Mouse (Mus musculus) lung, embryonic 14.5 days (tissue): ENCODE data around the gene Adk. TPM values are rescaled to one million over a fixed set of nuclear protein-coding genes. Genes with fewer than 3 reads are reported as not detected.

ENCODE experiments used
- ATAC-seq: fragments of 200-750 bp; cut with Nextera tagmentation; 2 replicates; pipeline ENCODE4 v1.8.0; 2017; ENCODE audit warnings: mild to moderate bottlenecking, moderate TSS enrichment, moderate library complexity; ENCODE audit not compliant: insufficient read depth
- DNase-seq: peaks from one replicate; pipeline ENCODE4 v3.0.0-alpha.2; 2015
- H3K27ac ChIP-seq: fragments of 300-500 bp; sonication (generic); 2 replicates; pipeline ENCODE4 v1.5.1; 2014; ENCODE audit warnings: low read depth, mild to moderate bottlenecking, moderate library complexity
- H3K27me3 ChIP-seq: fragments of 300-500 bp; sonication (generic); 2 replicates; pipeline ENCODE4 v1.6.1; 2014; ENCODE audit warnings: low read length, control low read depth; ENCODE audit not compliant: insufficient read depth
- H3K36me3 ChIP-seq: fragments of 300-500 bp; sonication (generic); 2 replicates; pipeline ENCODE4 v1.6.1; 2014; ENCODE audit warnings: control low read depth; ENCODE audit not compliant: insufficient read depth
- H3K4me1 ChIP-seq: fragments of 300-500 bp; sonication (generic); 2 replicates; pipeline ENCODE4 v1.6.1; 2014; ENCODE audit warnings: antibody characterized with exemption, control low read depth; ENCODE audit not compliant: insufficient read depth
- H3K4me2 ChIP-seq: fragments of 300-500 bp; sonication (generic); 2 replicates; pipeline ENCODE4 v1.6.1; 2014; ENCODE audit warnings: mild to moderate bottlenecking
- H3K4me3 ChIP-seq: fragments of 300-500 bp; sonication (generic); 2 replicates; pipeline ENCODE4 v1.5.1; 2014; ENCODE audit warnings: low read depth, low read length
- H3K9ac ChIP-seq: fragments of 300-500 bp; sonication (generic); 2 replicates; pipeline ENCODE4 v1.6.1; 2014
- H3K9me3 ChIP-seq: fragments of 300-500 bp; sonication (generic); 2 replicates; pipeline ENCODE4 v1.6.1; 2016; ENCODE audit warnings: low read depth, low read length, control low read depth
- CTCF ChIP-seq: IDR thresholded peaks from 2 replicates; pipeline ENCODE4 v1.5.1; 2016; ENCODE audit warnings: antibody characterized with exemption, low read depth
- WGBS: fragments of 180-500 bp; shearing (Covaris S2); extraction: QIAGEN DNeasy Blood & Tissue Kit; methylation state at CpG from one replicate; pipeline ENCODE4 v1.1.7; 2014; 5-methylcytosine and 5-hydroxymethylcytosine counted together
- polyA plus RNA-seq: library from polyadenylated mRNA; unstranded; fragments of >200 nt; fragmentation: Nextera tagmentation; extraction: Ambion mirVana; gene quantifications from 2 replicates; pipeline ENCODE4 v1.2.1, GENCODE M21; 2014

The Adk gene
- polyA plus RNA-seq, 1 experiment from 2014 or later = 218 TPM

GRCm38 (mm10) chr14:21064321-21064720 is 11.9 kb downstream of the Adk start:
- Histone ChIP-seq H3K27ac (peak overlapping the region; percentile 24; the same call in 1 of the 2 replicates), H3K4me1 (peaks cover 16% of the 10 kb centered on the region), H3K4me3 (no peak overlapping the region), H3K27me3 (no peaks in the 10 kb centered on the region), H3K36me3 (no peaks in the 10 kb centered on the region), H3K4me2 (peak overlapping the region; percentile 18; the same call in 1 of the 2 replicates), H3K9ac (no peak overlapping the region), H3K9me3 (no peaks in the 10 kb centered on the region)
- peak; percentile 79 for DNase-seq
- TF ChIP-seq CTCF = no peak
- no peak for ATAC-seq
- WGBS = 4% methylated on average over 1 of the region's 1 CpGs

GRCm38 (mm10) chr14:21065490-21066162 is 13.3 kb downstream of the Adk start:
- DNase-seq (peak; percentile 57), ATAC-seq (no peak)
- H3K36me3 ChIP-seq = no peaks in the 10 kb centered on the region
- H3K9me3 ChIP-seq = no peaks in the 10 kb centered on the region
- no peak for TF ChIP-seq CTCF
- H3K27me3 ChIP-seq = no peaks in the 10 kb centered on the region
- no peak overlapping the region for H3K9ac ChIP-seq
- H3K4me3 ChIP-seq = no peak overlapping the region
- peak overlapping the region; percentile 35 for H3K4me2 ChIP-seq
- WGBS = 11% methylated on average over 8 of the region's 8 CpGs
- peaks cover 16% of the 10 kb centered on the region for H3K4me1 ChIP-seq
- H3K27ac ChIP-seq = peak overlapping the region; percentile 86

- TF ChIP-seq CTCF = no peak
- ATAC-seq (no peak), DNase-seq (no peak)
- Histone ChIP-seq H3K4me3 (no peak overlapping the region), H3K4me2 (no peak overlapping the region), H3K27ac (no peak overlapping the region), H3K4me1 (peaks cover 17% of the 10 kb centered on the region), H3K9me3 (no peaks in the 10 kb centered on the region), H3K27me3 (no peaks in the 10 kb centered on the region), H3K9ac (no peak overlapping the region), H3K36me3 (no peaks in the 10 kb centered on the region)
- 82% methylated on average over 5 of the region's 5 CpGs for WGBS
Observed at GRCm38 (mm10) chr14:21069594-21069993, 17.2 kb downstream of the Adk start.

DNA sequence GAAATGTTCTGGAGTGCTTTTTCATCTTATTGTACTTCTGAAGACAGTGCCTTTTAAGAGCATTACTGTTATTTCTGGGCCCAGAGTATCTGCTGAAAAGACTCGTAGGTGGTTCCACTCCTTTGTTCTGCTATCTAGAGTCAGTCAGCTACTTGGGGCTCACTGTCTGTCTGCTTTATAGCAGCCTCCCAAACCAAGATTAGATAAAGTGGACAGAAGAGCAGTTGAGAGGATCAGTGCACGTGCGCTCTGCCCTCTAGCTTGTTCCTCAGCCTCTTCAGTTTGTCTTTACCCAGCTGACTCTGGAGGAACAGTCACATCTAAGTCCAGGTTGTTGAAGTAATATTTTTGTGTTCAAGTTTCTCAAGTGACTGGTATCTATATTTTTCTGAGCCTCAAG is 21.6 kb downstream of the Adk start:
- WGBS = 46% methylated on average over 3 of the region's 3 CpGs
- Histone ChIP-seq H3K9ac (no peak overlapping the region), H3K27me3 (no peaks in the 10 kb centered on the region), H3K4me1 (peaks cover 20% of the 10 kb centered on the region; the same call in 1 of the 2 replicates), H3K4me3 (no peak overlapping the region), H3K9me3 (no peaks in the 10 kb centered on the region), H3K36me3 (no peaks in the 10 kb centered on the region), H3K4me2 (peak overlapping the region; percentile 2; the same call in 1 of the 2 replicates), H3K27ac (no peak overlapping the region)
- DNase-seq = no peak
- ATAC-seq = no peak
- TF ChIP-seq CTCF = no peak

DNA sequence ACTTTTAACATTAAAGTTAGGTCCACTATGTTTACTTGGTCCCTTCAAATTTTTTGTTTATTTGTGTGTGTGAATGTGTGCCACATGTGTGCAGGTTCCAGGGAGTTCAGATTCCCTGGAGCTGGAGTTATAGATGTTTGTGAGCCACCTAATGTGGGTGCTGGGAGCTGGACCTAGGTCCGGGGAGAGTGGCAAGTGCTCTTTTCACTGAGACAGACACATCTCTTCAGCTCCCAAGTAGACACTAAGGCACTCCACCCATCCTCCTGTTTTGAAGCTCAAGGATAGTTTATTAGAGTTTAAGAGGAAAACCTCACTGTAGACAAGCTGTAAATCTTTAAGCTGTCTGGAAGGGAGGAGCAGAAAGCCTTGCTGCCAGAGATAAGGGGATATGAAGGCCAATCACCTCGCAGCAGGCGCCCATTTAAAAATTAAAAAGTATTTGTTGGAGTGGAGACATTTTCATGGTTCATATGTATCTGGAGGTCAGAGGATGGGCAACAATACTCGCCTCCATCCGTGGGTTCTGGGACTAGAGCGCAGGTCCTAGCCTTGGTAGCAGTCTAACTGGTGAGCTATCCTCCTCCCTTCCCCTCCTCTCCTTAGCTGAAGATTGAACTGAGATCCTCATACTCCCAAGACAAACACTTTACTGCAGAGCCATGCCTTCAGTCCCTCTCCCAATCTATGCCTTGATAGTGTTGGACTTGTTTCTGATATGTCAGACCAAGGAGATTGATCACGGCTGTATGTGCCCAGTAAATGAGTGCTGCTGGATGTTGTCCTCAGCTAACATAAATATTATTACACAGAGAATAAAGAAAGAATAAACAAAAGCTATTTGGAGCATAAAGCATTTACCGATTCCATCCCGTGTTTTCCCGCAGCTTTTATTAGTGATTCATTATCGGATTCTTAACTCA is 22.3 kb downstream of the Adk start:
- no peaks in the 10 kb centered on the region for H3K27me3 ChIP-seq
- peak overlapping the region; percentile 83 for H3K4me2 ChIP-seq
- H3K27ac ChIP-seq = peak overlapping the region; percentile 89
- no peaks in the 10 kb centered on the region for H3K9me3 ChIP-seq
- WGBS = 19% methylated on average over 11 of the region's 11 CpGs
- ATAC-seq (0 out of 2 replicates have a peak, but pooled peaks have one; percentile 21), DNase-seq (peak; percentile 54)
- no peaks in the 10 kb centered on the region for H3K36me3 ChIP-seq
- H3K4me1 ChIP-seq = peaks cover 20% of the 10 kb centered on the region; the same call in 1 of the 2 replicates
- peak overlapping the region; percentile 64; the same call in 1 of the 2 replicates for H3K9ac ChIP-seq
- TF ChIP-seq CTCF = no peak
- H3K4me3 ChIP-seq = peak overlapping the region; percentile 60

DNA sequence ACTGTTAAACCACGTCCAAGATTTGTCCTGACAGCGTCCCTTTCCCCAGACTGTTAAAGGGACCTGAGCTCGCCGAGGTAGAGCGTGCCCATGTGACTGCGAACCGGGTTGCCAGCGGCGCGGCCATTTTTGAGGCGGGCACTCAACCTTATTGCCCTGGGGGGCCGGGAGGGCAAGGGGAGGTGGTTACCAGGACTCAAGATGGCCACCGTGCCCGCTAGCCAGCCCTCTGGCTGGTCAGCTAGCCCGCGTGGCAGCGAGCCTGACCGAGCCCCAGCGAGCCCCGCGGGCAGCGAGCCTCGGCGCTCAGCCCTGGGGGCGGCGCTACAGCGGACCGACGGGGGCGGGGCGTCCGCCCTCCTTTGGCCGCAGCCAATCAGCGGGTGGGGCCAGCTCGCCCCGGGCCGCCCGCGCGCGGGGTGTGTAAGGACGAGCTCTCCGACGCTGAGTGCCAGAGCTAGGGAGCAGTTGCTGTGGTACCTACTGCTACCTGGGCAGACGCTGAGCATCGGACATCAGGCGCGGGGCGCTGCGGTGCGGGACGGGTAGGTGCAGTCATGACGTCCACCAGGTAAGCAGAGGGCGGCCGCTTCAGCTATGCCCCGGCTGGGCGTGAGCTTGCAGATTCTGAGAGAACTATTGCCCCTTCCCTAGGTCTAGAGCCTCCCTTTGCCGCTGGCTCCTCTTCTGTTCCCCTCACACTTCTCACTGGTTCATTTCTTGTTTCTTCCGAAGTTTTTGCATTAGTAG is 23.6 kb downstream of the Adk start:
- H3K9me3 ChIP-seq = no peaks in the 10 kb centered on the region
- TF ChIP-seq CTCF = no peak
- H3K4me2 ChIP-seq = peak overlapping the region; percentile 83
- H3K36me3 ChIP-seq = no peaks in the 10 kb centered on the region
- WGBS = under 1% methylated on average over 59 of the region's 59 CpGs
- peak overlapping the region; percentile 60 for H3K4me3 ChIP-seq
- H3K4me1 ChIP-seq = peaks cover 20% of the 10 kb centered on the region; the same call in 1 of the 2 replicates
- peak overlapping the region; percentile 89 for H3K27ac ChIP-seq
- ATAC-seq (peak; percentile 98), DNase-seq (peak; percentile 96)
- H3K9ac ChIP-seq = peak overlapping the region; percentile 64
- no peaks in the 10 kb centered on the region for H3K27me3 ChIP-seq
